Mouse (Mus musculus): ENCODE data around the gene Sh3pxd2b. TPM values are rescaled to one million over a fixed set of nuclear protein-coding genes. Genes with fewer than 3 reads are reported as not detected.

The Sh3pxd2b gene
- total RNA-seq, 2 experiments from 2014 or later, result 5.8 to 7.7 TPM

- no peak for DNase-seq (ENCODE audit: low spot score)
Observed at GRCm38 (mm10) chr11:32367056-32367455, 19.4 kb downstream of the Sh3pxd2b start.

DNA sequence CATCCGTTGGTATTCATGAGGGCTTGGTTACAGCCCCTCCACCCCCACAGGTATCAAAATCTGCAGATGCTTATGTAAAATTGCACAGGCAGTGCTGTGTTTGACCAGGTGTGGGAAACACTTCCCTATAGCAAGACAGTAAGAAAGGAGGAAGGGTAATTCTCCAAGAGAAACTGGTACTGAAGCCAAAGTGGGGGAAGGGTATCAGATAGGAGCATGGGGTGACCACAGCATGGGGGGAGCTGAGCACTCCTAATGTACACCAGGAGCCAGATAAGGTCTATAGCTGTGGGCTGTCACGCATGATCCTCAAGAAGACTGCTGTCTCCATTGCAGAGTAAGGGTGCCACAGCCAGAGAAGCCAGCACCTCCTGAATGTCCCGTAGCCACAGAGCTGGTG lies 21.4 kb downstream of the Sh3pxd2b start:
- intact Hi-C loops (cut with DNase I), result no loop called here

More at GRCm38 (mm10) chr11:32367056-32367455, 19.4 kb downstream of the Sh3pxd2b start:
- intact Hi-C loops (cut with DNase I), result no loop called here

DNA sequence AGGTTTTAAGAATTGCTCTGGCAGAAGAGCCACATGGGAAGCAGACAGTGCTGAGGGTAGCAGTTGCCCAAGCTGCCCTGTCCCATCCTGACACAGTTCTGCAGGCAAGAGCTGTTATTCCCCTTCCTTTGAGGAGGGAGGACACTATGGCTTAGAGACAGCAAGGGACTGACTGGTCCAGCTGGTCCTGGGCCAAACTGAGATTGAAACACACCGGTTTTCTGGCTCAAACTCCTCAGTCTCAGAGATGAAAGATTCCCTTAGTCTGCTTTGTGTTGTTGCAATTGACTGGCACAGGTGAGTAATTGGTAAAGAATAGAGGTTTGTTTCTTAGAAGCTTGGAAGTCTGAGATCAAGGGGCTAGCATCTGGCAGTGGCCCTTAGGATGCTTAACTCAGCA lies 23.3 kb downstream of the Sh3pxd2b start:
- DNase-seq (ENCODE audit: low spot score), result no peak
- intact Hi-C loops (cut with DNase I), result no loop called here

More for the DNA sequence above, 21.4 kb downstream of the Sh3pxd2b start:
- no peak for DNase-seq (ENCODE audit: low spot score)

DNA sequence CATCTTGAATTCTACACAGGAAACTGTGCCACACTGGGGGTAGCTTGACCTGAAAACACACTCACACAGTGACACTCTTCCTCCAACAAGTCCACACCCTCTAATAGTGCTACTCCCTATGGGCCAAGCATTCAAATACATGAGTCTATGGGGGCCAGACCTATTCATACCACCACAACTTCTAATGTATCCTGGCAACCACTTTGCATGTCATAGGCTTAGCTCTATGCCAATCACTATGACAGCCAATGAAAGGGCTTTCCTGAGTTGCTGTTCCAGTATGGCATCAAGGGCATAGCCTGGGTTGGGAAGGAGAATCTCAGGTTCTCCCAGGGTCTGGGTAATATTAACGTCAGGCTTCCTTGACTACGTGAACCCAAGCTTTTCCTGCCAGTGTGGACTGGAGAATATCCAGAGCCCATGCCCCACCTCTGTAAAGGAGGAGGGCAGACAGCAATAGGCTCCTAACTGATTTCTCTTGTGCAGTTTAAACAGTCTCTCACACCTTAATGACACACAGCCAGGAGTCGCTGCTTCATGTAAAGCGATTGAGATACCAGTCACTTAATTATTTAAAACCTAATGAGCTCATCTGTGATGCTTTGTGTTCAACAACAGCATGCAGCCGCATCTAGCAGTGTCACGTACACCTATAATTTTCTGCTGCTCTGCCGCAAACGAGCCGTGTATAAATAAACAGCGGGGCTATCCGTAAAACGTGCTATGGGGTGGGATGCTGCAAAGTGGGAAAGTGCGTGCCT lies 25.8 kb downstream of the Sh3pxd2b start:
- no peak for DNase-seq (ENCODE audit: low spot score)
- intact Hi-C loops (cut with DNase I), result no loop called here

GRCm38 (mm10) chr11:32374027-32374589 lies 26.5 kb downstream of the Sh3pxd2b start:
- DNase-seq (ENCODE audit: low spot score), result no peak
- intact Hi-C loops (cut with DNase I), result no loop called here

DNA sequence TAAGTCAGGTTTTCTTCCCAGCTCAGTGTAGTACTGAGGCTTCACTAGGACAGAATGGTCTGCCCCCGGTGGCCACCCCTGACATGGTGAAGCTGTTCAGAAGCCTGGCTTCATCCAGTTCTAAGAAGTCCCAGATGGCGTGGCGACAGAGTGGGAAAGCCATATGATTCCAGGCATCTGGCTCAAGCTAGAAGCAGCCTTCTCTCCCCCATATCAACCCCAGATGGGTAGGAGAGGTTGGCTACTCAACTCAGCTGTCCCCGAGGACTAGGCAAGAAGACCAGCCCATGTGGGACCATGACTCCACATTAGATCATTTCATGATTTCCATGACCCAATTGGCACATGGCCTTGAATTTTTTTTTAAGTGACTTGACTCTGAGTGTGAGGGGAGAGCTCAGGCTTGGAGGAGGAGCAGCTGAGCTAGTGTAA lies 27.5 kb downstream of the Sh3pxd2b start:
- DNase-seq (ENCODE audit: low spot score), result no peak
- intact Hi-C loops (cut with DNase I), result no loop called here

DNA sequence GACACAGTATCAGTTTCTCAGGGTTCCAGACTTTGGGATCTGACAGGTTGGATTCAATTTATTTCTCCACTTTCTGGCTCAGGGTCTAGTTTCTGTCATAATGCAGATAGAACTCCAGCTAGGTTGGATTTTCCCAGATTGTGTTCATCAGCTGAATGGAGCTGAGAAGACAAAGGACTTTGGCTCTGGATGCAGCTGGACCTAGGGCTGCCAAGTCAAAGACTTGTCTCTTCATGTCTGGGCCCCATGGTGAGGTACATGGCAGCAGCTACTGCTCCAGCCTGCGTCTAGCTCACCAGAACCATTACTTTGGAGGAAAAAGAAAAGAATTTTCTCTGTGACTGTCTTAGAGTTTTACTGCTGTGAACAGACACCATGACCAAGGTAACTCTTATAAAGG lies 28.5 kb downstream of the Sh3pxd2b start:
- intact Hi-C loops (cut with DNase I), result no loop called here
- DNase-seq (ENCODE audit: low spot score), result no peak

- intact Hi-C loops (cut with DNase I), result no loop called here
Observed at GRCm38 (mm10) chr11:32379910-32380309, 32.3 kb downstream of the Sh3pxd2b start.

DNA sequence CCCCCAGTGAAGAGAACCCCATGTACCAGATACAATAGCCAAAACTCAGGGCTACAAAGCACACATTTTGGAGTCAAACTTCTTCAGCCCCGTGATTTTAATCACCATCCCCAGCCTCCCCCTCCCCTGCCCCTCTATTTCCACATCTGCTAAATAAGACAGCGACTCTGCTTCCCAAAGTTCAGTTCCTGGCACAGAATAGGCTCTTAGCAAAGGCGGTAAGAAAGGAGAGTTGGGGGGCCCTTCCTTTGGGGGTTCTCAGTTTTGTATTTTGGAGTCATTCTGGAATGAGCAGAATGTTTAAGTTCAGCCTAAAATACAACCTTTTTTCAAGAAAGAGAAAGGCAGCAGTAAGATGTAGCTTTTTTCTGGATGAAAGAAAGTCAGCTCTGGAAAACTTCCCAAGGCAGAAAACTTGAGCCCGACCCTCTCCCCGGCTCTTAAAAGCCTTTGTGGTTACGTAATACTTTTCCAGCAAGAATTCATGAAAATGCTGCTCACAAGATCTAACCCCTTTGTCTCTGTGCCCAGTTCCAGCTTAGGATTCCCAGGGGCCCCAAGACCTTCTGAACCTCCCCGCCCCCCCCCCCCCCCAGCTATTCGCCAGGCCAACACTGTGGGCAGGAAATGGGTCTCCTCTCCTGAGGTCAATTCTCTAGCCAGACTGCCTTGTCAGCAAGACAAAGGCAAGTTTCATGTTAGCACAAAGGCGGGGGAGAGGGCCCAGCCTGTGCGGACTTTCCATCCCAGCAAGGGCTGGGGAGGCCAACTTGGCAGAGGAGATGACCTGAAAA lies 35.9 kb downstream of the Sh3pxd2b start:
- peak; percentile 62 for DNase-seq (ENCODE audit: low spot score)
- intact Hi-C loops (cut with DNase I), result no loop called here

More at GRCm38 (mm10) chr11:32379910-32380309, 32.3 kb downstream of the Sh3pxd2b start:
- no peak for DNase-seq (ENCODE audit: low spot score)

GRCm38 (mm10) chr11:32384135-32384801 lies 36.6 kb downstream of the Sh3pxd2b start:
- DNase-seq (ENCODE audit: low spot score), result no peak
- intact Hi-C loops (cut with DNase I), result no loop called here

DNA sequence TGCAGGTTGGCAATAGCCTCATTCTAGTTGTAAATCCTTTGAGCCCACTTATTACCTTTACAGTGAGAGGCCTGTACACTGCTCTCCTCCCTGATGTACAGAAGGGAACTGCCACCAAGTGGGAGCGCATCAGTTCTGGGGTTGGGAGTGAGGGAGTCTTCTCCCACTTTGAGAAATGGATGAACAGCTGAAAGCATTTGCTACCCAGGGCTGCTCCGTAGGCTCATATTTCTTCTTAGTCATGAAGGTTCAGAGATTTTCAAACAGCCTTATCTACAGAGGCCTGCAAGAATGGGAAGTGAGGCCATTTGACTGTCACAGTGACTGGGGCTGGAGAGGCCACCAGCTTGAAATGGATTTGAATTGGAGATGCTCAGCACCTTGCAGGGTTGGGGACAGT lies 38.4 kb downstream of the Sh3pxd2b start:
- intact Hi-C loops (cut with DNase I), result no loop called here

GRCm38 (mm10) chr11:32388064-32388463 lies 40.4 kb downstream of the Sh3pxd2b start:
- intact Hi-C loops (cut with DNase I), result no loop called here
- DNase-seq (ENCODE audit: low spot score), result no peak

More for the DNA sequence above, 38.4 kb downstream of the Sh3pxd2b start:
- no peak for DNase-seq (ENCODE audit: low spot score)

DNA sequence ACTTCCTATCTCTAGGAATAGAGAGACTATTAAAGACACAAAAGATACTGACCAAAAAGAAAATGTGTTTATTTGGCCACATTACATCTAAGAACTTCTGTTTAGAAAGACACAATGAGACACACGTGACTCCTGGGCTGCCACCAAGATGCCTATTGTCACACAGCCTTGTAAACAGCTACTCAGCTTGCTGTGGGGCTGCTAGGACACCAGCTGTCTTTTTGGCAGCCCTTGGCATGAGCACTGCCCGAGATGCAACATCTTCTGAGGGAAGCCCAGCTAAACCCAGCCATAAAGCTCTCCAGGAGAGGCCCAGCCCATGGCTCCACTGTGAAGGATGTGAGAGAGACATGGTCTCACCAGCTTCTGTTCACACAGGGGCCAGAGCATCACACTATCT lies 45.5 kb downstream of the Sh3pxd2b start:
- intact Hi-C loops (cut with DNase I), result no loop called here
- DNase-seq (ENCODE audit: low spot score), result no peak

DNA sequence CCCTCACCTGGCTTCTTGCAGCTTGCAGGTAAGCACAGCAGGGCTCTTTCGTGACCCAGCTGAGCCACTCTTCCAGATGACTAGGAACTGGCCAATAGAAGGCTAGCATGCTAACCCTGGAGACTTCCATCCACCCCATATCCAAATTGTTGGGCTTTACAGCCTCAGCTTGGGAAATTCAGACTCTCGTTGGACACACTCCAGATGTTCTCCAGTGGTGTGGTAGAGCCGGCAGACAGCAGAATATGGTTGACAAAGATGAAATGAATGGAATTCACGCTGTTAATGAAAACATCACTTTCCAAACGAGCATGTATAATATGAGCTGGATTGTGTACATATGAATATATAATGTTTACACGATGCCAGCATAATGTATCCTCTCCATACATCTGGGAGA lies 48.2 kb downstream of the Sh3pxd2b start:
- intact Hi-C loops (cut with DNase I), result no loop called here
- DNase-seq (ENCODE audit: low spot score), result no peak

GRCm38 (mm10) chr11:32398446-32398845 lies 50.8 kb downstream of the Sh3pxd2b start:
- peak; percentile 13 for DNase-seq (ENCODE audit: low spot score)
- intact Hi-C loops (cut with DNase I), result no loop called here

DNA sequence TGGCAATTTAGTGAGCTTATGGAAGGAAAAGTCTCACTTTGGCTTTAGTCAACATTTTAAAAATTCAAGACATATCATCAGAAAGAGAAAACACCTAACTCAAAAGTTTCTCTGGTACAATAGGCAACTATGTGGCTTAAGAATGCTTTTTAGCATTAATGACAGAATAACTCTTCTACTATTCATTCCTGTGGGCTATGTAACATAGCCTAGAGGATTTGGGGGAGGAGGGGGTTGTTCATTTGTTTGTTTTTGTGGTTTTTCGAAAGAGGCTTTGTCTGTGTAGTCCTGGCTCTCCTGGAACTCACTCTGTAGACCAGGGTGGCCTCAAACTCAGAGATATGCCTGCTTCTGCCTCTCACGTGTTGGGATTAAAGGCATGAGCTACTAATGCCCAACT lies 51.6 kb downstream of the Sh3pxd2b start:
- intact Hi-C loops (cut with DNase I), result no loop called here
- DNase-seq (ENCODE audit: low spot score), result no peak

- intact Hi-C loops (cut with DNase I), result no loop called here
Observed at GRCm38 (mm10) chr11:32402712-32403111, 55.1 kb downstream of the Sh3pxd2b start.

GRCm38 (mm10) chr11:32404708-32405107 lies 57.1 kb downstream of the Sh3pxd2b start:
- intact Hi-C loops (cut with DNase I), result no loop called here
- DNase-seq (ENCODE audit: low spot score), result no peak

More at GRCm38 (mm10) chr11:32402712-32403111, 55.1 kb downstream of the Sh3pxd2b start:
- DNase-seq (ENCODE audit: low spot score), result no peak

DNA sequence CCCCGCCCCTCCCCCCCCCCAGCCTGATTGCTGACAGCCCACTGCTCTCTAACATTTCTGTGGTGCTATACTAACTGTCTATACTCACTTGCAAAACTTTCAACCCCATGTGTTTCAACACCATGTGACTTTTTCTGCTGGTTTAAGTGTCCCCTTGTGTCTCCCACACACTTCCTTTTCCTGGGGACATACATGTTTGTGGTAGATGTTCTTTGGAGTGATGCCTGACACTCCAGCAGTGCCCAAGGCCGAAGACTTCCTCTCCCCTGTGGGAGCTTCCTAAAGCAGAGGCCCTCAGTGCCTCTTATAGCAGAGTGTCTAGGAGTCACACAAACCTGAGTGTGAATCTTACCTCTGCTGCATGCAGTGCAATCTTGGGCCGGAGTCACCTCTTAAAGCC lies 60.2 kb downstream of the Sh3pxd2b start:
- DNase-seq (ENCODE audit: low spot score), result no peak
- intact Hi-C loops (cut with DNase I), result no loop called here

DNA sequence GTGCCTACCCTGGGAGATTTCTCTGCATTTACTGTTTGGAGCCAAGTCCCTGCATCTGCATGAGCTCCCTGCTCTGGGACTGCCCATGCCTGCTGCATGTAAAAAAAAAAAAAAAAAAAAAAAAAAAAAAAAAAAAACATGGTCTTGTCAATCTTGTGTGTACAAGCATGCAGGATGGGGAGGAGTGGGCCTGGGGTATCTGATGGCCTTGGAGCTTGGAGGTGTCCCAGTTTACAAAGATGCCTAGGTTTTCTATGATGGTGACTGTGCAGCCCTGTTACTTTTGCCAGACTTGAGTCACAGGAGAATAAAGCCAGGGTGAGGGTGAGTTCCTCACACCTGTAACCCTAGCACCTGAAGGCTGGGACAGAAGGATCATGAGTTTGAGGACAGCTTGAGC lies 61.4 kb downstream of the Sh3pxd2b start:
- intact Hi-C loops (cut with DNase I), result no loop called here
- no peak for DNase-seq (ENCODE audit: low spot score)

Data from heart, postnatal 25 days (tissue).